Mouse (Mus musculus) splenic B cell, adult 2 months (primary cell): ENCODE measurements around the gene Gm15294.

Experiments
- DNase-seq: peaks from one replicate; pipeline ENCODE4 v3.0.0-alpha.2; 2011; ENCODE audit warnings: low read depth, low spot score
- H3K27me3 ChIP-seq: 2 replicates; pipeline ENCODE4 v1.6.1; 2012; ENCODE audit warnings: mild to moderate bottlenecking, low read length, moderate library complexity, mixed read lengths; ENCODE audit not compliant: control insufficient read depth, poor library complexity, insufficient read depth, severe bottlenecking
- H3K36me3 ChIP-seq: 2 replicates; pipeline ENCODE4 v1.6.1; 2012; ENCODE audit warnings: mild to moderate bottlenecking, low read length, moderate library complexity, mixed read lengths; ENCODE audit not compliant: control insufficient read depth, poor library complexity, insufficient read depth, severe bottlenecking

Gene Gm15294

DNA sequence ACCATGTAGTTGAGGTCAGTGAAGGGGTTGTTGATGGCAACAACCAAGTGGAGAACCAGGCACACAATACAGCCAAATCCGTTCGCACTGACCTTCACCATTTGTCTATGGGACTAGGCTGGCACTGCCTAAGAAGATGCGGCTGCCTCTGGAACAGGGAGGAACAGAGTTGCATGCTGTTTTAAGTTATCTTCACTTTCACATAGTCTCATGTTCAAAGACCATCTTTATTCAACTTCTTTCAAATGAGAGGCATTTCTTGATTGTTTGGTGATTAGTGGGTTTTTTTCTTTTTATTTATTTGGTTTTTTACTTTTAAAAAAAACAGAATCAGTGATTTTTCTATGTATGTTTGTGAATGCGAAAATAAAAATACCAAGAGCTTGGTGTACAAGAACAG lies at the start of gene Gm15294:
TSS of gene Gm15294 (minus strand) at position 101 of the 400 bp plus-strand sequence.
- Histone ChIP-seq H3K36me3 (no peaks in the 10 kb centered on the region), H3K27me3 (no peaks in the 10 kb centered on the region)
- DNase-seq: no peak

DNA sequence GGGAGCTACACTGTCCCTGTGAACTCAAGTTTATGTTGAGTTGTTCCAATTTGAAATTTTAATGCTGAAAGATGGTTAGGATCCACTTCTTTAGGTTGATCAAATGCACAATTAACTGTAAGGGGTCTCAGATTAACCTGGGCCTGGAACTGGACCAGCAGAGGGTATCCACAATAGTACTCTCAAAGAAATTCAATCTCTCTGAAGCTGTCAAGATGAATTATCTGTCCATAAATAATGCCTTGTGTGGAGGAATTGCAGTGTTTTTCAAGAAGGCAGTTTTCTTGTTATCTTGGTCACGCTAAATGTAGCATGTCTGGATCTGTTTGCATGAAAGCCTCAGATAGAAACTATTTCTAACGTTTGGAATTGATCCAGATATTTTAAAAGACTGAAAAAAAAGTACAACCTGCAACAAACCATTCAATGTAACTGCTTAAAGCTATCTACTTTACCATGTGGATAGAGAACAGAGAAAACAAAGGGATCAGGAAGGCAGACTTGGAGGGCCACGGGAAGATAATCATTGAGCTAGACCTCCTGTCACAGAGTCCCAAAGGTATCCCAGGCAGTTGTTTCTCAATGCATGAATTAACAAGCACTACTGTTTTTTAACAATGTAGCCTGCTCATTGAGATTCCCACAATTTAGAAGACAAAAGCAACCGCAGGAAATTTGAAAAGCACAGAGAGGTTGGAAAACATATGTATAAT lies 9.5 kb upstream of the Gm15294 start:
- H3K36me3 ChIP-seq: no peaks in the 10 kb centered on the region
- no peak for DNase-seq
- no peaks in the 10 kb centered on the region for H3K27me3 ChIP-seq

DNA sequence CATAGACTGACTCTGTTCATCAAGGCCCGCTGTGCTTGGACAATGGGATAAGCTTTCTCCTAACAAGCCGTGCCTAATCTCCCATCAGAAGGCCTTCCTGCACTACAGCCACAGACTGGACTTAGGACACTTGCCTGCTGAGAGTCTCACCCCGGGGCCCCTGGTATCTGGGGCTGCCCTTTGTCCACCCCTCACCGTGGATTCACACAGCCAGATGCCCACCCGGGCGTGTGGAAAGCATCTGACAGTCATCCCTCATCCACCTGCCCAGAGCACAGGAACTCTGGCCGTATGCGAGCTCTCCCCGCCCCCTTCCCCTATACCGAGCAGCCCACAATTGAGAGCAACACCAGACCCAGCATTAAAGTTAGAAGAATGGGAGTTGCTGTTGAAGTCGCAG lies 1.0 kb downstream of the Gm15294 start:
- no peaks in the 10 kb centered on the region for H3K27me3 ChIP-seq
- no peaks in the 10 kb centered on the region for H3K36me3 ChIP-seq
- no peak for DNase-seq

DNA sequence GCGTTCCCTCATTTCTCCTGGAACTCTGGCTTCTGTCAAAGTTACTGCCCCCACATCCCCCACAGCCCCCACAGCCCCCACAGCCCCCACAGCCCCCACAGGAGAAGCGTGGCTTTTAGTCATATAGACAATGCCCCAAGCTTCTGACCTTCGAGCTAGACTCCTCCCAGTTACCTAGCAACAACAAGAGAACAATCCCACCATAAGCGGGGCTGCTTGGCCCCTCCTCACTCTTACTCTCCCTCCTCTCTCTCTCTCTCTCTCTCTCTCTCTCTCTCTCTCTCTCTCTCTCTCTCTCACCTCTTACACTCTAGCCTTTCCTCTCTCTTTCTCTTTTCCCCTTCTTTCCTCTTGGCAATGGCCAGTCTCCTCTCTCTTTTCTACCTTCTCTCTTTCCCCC lies 1.4 kb downstream of the Gm15294 start:
- no peak for DNase-seq
- H3K36me3 ChIP-seq: no peaks in the 10 kb centered on the region
- H3K27me3 ChIP-seq: no peaks in the 10 kb centered on the region

DNA sequence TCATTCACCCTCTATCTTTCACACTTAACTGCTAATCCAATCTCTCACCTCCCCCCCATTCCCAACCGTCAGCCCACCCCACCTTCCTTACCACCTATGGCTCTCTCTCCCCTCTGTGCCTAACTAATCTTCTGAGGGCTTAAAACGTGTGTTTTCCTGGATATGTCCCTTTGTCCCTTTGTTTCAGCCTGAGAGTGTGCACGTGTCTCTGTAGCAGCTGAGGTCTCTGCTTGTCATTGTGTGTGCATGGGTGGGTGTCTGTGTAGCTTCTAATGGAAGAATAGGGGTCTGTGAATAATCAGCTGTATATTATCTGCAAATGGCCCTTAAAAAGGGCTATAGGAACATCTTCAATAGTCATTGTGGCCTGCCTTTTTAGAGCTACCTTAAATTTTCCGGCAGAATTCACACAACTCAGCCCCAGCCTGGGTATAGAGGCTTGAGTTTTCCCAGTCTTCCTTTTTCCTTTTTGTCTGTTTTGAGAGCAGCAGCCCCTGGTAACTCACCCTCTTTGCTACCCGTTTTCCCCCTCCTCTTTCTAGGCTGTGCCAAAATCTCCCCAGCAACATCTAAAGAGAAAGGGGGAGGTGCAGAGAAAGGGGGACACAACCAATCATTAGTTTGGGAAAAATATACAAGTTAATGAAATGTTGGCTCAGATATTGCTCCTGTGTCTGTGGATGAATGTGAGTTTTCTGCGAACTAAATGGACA lies 19.2 kb downstream of the Gm15294 start:
- Histone ChIP-seq H3K36me3 (no peaks in the 10 kb centered on the region), H3K27me3 (no peaks in the 10 kb centered on the region)
- DNase-seq: no peak
